Mouse (Mus musculus): ENCODE data around the gene Apoa5.

DNA sequence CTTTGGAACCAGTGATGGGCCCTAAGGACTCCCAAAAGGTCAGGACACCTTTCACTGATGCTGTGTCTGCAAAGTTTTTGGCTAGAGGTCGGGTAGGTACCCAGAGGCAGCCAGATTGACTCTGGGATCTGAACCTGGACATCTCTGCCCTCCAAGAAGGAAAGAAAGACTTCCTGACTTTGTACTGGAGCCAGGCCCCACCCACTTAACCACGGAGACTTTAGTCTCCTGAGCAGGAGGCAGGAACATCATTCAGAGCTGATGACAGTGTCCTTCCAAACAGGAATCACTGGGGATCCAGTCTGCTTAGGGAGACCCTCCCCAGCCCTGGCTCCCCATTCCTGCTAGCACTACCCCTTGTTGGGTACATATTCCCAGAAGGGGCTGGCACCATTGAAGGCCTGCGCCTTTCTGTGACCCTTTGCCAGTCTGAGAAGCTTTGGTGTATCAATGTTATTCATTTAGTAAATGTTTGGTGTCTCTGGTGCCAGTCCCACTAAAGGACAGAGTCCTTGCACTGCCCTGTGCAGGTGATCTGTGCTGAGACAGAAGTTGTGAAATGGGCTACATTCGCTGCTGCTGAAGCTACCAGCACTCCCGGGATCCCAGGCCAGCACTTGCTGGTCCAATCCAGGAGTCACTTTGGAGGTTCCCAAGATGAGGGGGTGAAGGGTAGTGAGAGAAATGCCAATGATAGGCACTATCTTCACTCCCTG is 43.3 kb upstream of the Apoa5 start:
- TF ChIP-seq EP300 (IDR thresholded peaks at IDR 0.05; ENCODE audit: low read depth), result no peak
- TF ChIP-seq CTCF (IDR thresholded peaks at IDR 0.05; ENCODE audit: low read depth), result no peak
